Mouse (Mus musculus): ENCODE measurements around the gene Mgat1.

Gene Mgat1

DNA sequence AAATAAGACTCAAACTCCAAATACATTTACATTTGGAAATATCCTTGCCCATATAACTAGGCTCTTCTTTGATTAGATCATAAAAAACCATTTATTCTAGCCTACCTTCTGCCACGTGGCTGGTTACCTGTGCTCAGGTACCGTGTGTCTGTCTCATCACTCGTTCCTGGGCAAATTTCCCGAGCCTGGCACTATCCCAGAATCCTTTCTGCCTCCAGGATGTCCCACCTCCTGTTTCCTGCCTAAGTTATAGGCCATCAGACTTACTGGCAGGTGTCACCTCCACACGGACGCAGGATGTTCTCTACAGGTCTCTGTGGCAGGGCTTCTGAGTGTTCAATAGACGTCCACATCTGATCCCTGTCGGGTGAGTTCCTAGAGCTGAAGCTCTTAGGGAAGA lies 21.1 kb downstream of the Mgat1 start:
- WGBS, result 74% methylated on average over 8 of the region's 8 CpGs

DNA sequence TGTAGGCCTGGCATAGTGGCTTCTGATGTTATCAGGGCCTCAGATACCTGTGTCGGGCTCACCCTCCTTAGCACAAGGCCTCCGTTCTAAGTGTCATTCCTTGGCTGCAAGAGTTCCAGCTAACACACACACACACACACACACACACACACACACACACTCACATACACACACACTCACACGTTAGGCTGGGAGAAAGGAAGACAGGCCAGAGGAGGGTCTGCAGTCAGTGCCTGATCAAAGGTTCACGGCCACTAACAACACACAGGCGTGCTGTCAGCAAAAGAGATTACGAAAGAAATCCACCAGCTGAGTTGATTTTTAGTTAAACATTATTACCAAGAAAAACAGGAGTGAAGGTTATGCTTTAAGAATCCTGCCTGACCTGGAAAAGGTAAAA lies 22.7 kb downstream of the Mgat1 start:
- 89% methylated on average over 6 of the region's 6 CpGs for WGBS

DNA sequence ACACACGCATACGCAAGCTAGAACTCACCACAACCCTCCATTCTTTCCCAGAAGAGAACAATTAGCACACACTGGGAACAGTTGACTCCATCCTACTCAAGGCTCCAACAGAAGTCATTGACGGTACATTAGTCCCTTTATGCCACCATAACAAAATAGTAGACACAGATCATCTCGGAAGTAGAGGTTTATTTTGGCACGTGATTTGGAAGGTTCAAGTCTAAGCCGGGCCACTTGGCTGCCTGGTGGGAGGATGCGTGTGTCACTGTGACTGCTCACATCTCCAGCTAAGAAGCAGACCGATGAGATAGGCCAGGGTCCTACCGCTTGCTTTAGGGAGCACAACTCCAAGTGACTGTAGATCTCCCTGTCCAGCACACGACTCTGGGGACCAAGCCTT lies 23.3 kb downstream of the Mgat1 start:
- 66% methylated on average over 10 of the region's 10 CpGs for WGBS

DNA sequence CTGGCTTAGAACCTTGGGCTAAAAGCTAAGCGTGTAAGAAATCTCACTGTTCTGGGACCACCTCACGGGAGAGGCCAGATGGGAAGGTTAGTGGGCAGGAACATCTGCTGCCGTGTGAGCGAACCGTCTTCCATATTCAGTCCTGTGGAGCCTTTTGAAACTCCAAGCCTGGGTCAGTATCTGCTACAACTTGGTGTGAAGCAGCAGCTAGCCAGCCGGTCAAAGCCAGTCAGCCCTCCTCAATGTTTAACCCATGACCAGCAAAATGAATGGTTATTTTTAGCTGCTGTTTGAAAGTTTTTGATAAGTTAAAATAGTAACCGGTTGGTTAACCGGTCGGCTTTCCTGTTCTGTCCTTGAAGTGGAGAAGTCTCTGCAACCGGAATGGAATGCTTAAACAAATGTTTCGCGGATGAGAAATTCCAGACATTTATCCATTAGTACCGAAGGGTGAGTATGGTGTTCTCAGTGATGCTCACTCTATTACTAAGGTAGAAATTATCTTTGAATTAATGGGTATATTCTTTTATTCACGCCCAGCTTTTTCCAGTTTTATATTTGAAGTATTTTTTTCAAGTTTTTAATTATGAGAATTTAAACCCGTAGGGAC lies 24.1 kb downstream of the Mgat1 start:
- WGBS, result 80% methylated on average over 15 of the region's 15 CpGs

DNA sequence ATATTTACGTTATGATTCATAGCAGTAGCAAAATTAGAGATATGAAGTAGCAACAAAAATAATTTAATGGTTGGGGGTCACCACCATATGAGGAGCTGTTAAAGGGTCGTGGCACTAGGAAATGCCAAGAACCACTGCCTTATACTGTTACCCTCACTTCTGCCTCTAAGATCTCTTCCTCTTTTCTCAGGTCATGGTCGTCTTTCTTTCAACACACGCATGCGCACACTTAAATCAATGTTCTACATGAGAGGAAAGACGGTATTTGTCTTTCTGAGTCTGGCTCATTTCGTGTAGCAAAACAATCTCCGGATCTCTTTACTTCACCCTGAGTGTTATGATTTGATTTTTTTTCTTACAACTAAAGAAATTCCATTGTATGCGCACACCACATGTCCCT lies 25.8 kb downstream of the Mgat1 start:
- 90% methylated on average over 9 of the region's 9 CpGs for WGBS

DNA sequence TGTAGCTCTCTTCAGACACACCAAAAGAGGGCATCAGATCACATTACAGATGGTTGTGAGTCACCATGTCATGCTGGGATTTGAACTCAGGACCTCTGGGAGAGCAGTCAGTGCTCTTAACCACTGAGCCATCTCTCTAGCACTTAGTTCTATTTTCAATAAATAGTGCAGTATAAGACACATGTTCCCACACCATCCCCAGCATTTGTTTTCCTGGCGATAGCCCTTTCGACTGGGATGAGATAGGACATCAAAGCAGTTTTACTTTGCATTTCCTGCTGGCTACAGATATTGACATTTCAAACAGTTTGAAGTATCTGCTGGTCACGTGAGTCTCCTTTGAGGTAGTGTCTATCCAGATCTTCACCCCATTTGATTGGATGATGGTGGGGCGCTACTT lies 26.4 kb downstream of the Mgat1 start:
- 94% methylated on average over 4 of the region's 4 CpGs for WGBS

DNA sequence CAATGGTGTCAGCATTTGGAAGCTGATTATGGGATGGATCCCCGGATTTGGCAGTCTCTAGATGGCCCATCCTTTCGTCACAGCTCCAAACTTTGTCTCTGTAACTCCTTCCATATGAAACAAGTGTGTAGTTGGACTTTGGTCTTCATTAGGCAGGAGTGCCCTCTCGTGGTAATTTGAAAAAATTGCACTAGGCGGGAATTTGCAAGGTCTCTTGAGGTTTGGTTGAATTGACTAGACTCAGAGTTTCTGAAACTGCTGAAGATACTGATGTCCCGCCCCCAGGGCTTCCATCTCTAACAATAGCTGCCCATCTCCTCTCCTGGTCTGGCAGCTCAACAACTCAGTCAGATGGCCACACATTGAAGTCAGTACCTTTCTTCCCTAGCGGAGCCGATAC lies 27.3 kb downstream of the Mgat1 start:
- WGBS, result 30% methylated on average over 7 of the region's 7 CpGs

DNA sequence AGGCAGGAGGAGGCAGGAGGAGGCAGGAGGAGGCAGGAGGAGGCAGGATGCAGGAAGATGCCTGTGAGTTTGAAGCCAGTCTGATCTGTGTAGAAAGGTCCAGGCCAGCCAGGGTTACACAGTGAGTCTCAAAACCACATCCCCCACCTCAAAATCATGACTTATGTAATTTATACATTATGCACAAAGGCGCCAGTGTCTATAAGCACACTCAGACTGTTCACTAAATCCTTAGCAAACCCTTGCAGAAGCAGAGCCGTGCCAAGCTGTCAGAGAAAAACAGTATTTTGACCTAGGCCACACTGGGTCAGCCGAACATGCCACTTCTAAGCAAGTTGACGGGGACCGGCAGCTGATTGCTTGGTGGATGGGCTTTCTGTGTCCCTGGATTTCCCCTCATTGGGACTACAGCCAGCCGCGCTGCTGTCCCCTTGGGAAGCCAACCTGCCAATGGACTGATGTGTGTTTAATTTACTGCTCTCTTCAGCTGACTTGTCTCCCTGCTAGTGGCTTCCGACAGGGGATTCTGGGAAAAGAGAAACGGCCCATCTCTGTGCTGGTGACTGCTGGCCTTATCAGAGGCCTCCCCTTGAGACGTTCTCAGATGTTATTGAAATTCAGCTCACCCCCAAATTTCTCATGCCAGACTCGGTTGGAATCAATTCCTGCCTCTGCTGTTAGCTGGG lies 30.0 kb downstream of the Mgat1 start:
- WGBS, result 82% methylated on average over 11 of the region's 11 CpGs

DNA sequence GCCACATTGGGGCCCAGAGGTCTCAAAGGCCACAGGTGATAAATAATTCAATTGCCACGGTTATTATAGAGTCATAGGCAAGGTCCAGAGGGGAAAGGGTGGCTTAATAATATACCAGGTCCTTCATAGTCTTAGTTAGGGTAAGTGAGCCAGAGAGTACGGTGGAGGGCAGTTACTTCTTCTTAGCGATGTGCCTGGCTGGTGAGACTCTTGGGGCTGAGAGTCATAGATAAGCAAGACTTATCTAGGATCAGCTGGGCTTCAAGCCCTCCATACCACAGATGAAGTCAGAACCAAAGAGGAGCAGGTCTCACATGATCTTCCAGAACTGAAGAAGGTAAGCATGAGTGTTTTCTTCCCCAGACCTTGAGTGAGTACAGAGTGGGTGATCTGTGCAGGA lies 34.2 kb downstream of the Mgat1 start, which contains the start of gene Olfr1393:
Gene Olfr1393 (plus strand): TSS at position 83 of the 400 bp plus-strand sequence.
- 84% methylated on average over 3 of the region's 3 CpGs for WGBS

DNA sequence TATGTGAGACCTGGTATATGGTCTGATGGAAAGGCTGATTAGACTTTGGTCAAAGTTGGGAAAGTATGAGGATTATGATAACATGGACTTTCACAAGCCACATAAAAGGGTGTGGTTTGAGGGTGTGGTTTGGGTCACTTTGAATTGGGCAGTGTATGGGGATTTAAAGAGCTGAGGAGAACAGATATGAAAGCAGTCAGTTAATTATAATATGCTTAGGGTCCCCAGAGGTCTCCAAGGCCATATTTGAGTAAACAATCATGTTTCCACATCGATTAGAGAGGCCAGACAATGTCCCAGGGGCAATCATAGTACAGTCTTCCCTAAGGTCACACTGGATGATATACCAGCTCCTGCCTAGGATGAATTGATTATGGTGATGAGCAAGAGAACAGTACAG lies 41.0 kb downstream of the Mgat1 start, which contains the start of gene Olfr1392:
Gene Olfr1392 (plus strand): TSS at position 301 of the 400 bp plus-strand sequence.
- WGBS, result 55% methylated on average over 1 of the region's 1 CpGs

DNA sequence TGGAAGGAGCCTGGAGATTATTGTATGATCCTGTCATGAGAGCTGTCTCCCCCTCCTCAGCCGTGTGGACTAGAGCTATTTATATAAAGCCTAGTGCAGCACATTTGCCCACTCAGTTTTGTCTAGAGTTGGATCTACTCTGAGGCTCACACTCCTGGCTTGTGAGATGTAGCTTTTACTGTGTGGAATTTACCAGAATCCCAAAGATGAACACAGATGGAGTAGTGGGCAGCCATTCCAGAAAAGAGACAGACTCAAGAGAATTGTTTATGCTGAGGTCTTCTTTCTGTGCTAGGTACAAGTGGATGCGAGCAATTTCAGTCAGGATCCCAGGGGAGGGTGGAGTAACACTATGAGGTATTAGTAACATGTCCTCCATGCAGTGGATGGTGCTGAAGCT lies 43.3 kb downstream of the Mgat1 start:
- WGBS, result 50% methylated on average over 2 of the region's 2 CpGs

DNA sequence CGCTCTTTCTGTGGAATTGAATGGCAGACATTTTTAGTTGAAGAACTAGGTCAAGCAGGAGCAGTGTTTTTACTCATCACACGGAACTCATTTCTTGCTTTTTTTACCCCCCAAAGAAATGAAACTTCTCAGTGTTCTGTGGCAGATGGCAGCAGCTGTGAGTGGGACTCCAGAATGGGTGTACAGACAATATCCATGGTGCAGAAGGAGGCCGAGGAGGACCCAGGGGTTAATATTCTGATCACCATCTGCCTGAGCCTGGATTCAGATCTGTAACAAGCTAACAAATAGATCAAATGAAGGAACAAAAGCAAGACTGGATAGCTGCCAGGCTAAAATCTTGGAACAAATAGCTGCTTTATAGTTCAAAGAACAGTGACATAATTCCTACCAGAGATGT lies 48.8 kb downstream of the Mgat1 start:
- WGBS, result 30% methylated on average over 3 of the region's 3 CpGs

DNA sequence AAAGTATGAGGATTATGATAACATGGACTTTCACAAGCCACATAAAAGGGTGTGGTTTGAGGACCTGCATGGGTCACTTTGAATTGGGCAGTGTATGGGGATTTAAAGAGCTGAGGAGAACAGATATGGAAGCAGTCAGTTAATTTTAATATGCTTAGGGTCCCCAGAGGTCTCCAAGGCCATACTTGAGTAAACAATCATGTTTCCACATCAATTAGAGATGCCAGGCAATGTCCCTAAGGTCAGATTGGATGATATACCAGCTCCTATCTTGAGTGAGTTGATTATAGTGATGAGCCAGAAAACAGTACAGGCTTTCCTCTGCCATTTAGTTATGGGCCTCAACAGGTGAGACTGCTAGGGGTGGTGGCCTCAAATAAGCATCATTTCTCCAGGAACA lies 60.5 kb downstream of the Mgat1 start, which contains the start of gene Olfr10:
Gene Olfr10 (plus strand): TSS at position 301 of the 400 bp plus-strand sequence.

DNA sequence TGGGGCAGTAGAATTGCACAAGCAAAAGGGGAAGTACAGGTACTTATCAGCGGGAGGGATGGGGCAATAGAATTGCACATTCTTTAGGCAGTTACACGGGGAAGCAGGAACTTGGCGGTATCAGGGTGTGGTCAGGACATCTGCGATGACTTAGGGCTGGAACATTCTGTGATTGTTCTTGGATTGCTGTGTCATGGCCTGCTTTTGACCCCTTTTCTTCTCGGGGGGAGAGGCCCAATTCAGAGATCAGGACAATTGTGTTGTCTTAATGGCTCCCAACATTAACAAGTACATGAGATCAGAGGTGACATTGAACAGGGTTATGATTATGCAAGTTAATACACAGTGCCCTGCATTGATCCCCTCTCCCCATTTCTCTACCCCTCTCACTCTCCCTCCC lies 64.6 kb downstream of the Mgat1 start:
- 87% methylated on average over 5 of the region's 5 CpGs for WGBS

Data from cerebral cortex, adult 2 months (tissue).